Mouse (Mus musculus) fibroblast of lung, adult 2 months (primary cell): ENCODE results near the gene Capn11.

ENCODE experiments used
- DNase-seq: peaks from one replicate; pipeline ENCODE4 v3.0.0-alpha.2; 2011; ENCODE audit warnings: low read depth

Capn11 gene

GRCm38 (mm10) chr17:45598891-45599290 is 60.2 kb downstream of the Capn11 start:
- no peak for DNase-seq

GRCm38 (mm10) chr17:45598376-45598775 is 60.7 kb downstream of the Capn11 start:
- DNase-seq, result no peak

GRCm38 (mm10) chr17:45597787-45598186 is 61.3 kb downstream of the Capn11 start:
- DNase-seq, result peak; percentile 46

- DNase-seq, result peak; percentile 93
Observed at GRCm38 (mm10) chr17:45596631-45597396, 62.3 kb downstream of the Capn11 start.

GRCm38 (mm10) chr17:45595736-45596390 is 63.3 kb downstream of the Capn11 start:
- DNase-seq, result peak; percentile 23

- peak; percentile 28 for DNase-seq
Observed at GRCm38 (mm10) chr17:45594881-45595735, 64.0 kb downstream of the Capn11 start.

GRCm38 (mm10) chr17:45594195-45594594 is 64.9 kb downstream of the Capn11 start:
- no peak for DNase-seq

GRCm38 (mm10) chr17:45593479-45593878 is 65.6 kb downstream of the Capn11 start:
- no peak for DNase-seq

GRCm38 (mm10) chr17:45592606-45593431 is 66.3 kb downstream of the Capn11 start:
- DNase-seq, result no peak

GRCm38 (mm10) chr17:45591701-45592605 is 67.2 kb downstream of the Capn11 start:
- DNase-seq, result no peak

- DNase-seq, result no peak
Observed at GRCm38 (mm10) chr17:45590410-45590809, 68.7 kb downstream of the Capn11 start.

- DNase-seq, result no peak
Observed at GRCm38 (mm10) chr17:45589844-45590243, 69.3 kb downstream of the Capn11 start.

- no peak for DNase-seq
Observed at GRCm38 (mm10) chr17:45589236-45589635, 69.9 kb downstream of the Capn11 start.

- no peak for DNase-seq
Observed at GRCm38 (mm10) chr17:45588370-45588769, 70.8 kb downstream of the Capn11 start.

- no peak for DNase-seq
Observed at GRCm38 (mm10) chr17:45586449-45586837, 72.7 kb downstream of the Capn11 start.

GRCm38 (mm10) chr17:45585725-45586448 is 73.2 kb downstream of the Capn11 start:
- no peak for DNase-seq

- DNase-seq, result peak; percentile 68
Observed at GRCm38 (mm10) chr17:45584939-45585678, 74.0 kb downstream of the Capn11 start.

GRCm38 (mm10) chr17:45584096-45584896 is 74.8 kb downstream of the Capn11 start:
- DNase-seq, result peak; percentile 93
